Mouse (Mus musculus): Measurements from ENCODE around the gene Hnf4a. TPM values are rescaled to one million over a fixed set of nuclear protein-coding genes. Genes with fewer than 3 reads are reported as not detected.

Hnf4a gene
- polyA plus RNA-seq, 1 experiment = not detected

DNA sequence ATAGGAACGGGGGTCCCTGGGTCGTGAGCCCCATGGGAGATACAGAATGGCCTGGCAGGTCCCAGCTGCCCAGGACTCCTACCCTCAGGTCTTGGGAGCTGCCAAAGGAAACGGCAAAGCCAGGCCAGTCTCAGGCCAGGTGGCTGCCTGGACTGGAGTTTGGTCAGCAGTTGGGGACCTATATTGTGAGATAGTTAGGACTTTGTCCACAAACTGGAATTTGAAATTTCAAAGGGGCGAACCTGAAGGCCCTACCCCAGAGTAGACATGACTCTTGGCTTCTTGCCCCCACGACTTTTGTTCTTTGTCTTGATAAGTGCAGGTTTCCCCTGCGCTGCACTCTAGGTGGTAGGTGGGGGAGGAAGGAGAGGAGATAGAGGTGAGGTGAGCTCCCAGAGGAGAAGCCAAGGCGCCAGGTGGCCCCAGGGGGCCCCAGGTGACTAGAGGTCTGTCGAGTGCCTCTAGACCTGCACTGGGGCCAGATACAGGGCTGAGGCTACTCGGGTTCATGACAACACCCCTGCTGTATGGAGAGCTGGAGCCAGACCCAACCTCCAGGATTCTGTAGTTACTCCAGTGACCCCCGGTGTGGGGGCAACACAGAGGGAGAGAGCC lies 35.1 kb downstream of the Hnf4a start:
- no peak overlapping the region for H3K4me3 ChIP-seq (ENCODE audit: insufficient read depth, low read length)
- TF ChIP-seq CTCF (IDR thresholded peaks at IDR 0.05; ENCODE audit: extremely low read depth, insufficient read depth, low read length) = no peak
- TF ChIP-seq POLR2A (IDR thresholded peaks at IDR 0.05; ENCODE audit: extremely low read depth, insufficient read depth, low read length) = no peak
- no peak overlapping the region for H3K27ac ChIP-seq (ENCODE audit: insufficient read depth, low read length)
- H3K4me1 ChIP-seq (ENCODE audit: control insufficient read depth, insufficient read depth, low read length) = no peaks in the 10 kb centered on the region

DNA sequence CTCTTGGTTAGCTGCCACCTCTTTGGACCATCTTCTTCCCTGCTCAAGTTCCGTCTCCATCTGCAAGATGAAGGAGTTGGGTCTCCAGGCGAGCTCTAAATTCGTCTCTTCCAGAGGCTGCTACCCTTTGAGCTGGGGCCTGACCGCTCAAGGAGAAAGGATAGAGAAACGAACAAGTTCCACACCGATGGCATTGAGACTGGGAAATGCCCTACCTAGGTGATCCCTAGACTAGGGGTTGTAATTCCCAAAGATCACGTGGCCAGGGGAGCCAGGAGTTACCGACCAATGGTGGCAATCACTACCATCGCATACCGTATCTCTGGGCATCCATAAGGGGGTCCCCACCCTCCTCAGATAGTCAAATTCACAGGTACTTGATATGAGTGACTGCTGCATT lies 36.1 kb downstream of the Hnf4a start:
- no peak overlapping the region for H3K27ac ChIP-seq (ENCODE audit: insufficient read depth, low read length)
- H3K4me1 ChIP-seq (ENCODE audit: control insufficient read depth, insufficient read depth, low read length) = no peaks in the 10 kb centered on the region
- no peak for TF ChIP-seq CTCF (IDR thresholded peaks at IDR 0.05; ENCODE audit: extremely low read depth, insufficient read depth, low read length)
- no peak overlapping the region for H3K4me3 ChIP-seq (ENCODE audit: insufficient read depth, low read length)

DNA sequence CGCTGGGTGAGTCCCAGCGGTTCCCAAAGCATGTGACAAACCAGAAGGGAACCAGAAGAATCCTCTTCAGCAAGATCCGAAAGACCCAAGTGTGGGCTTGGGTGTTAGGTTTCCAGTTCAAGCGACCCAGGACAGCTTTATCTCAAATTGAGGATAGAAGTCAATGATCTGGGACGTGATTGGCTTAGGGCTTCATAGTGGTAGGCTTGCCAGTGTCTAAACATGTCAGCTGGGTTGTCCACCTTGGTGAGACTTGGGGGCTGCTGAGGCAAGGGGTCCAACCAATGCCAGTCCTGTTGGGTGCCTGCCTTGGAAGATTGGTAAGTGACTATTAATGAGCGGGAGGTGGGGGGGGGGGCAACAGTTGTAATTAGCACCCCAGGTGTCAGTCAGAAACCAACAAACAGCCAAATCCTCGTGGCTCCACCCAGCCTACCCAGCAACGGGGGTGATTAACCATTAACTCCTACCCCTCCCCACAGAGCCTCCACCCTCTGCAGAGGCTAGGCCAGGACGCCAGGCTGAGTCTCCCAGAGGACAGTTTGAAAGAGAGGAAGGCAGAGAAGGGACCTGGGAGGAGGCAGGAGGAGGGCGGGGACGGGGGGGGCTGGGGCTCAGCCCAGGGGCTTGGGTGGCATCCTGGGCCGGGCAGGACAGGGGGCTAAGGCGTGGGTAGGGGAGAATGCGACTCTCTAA lies 40.2 kb downstream of the Hnf4a start:
- no peaks in the 10 kb centered on the region for H3K4me1 ChIP-seq (ENCODE audit: control insufficient read depth, insufficient read depth, low read length)
- TF ChIP-seq POLR2A (IDR thresholded peaks at IDR 0.05; ENCODE audit: extremely low read depth, insufficient read depth, low read length) (no peak), CTCF (IDR thresholded peaks at IDR 0.05; ENCODE audit: extremely low read depth, insufficient read depth, low read length) (no peak)
- H3K4me3 ChIP-seq (ENCODE audit: insufficient read depth, low read length) = no peak overlapping the region
- H3K27ac ChIP-seq (ENCODE audit: insufficient read depth, low read length) = no peak overlapping the region

DNA sequence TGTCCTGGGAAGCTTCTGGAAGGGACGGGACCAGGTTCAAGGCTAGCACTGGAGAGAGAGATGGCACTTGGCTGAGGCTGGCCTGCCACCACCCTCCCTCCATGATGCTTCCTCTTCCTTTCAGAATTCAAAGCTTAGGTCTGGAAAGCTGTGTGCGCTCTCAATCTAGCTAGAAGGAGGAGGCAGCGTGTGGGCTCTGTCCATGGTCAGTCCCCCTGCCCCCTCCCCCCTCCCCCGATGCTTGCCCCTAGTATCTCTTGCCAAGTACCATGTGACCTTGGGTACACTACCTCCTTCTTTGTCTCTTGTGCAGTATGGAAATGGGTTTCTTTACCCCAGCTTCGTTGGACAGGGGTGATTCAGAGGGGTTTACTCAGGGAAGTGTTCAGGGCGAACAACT lies 42.2 kb downstream of the Hnf4a start:
- Histone ChIP-seq H3K4me1 (ENCODE audit: control insufficient read depth, insufficient read depth, low read length) (no peaks in the 10 kb centered on the region), H3K4me3 (ENCODE audit: insufficient read depth, low read length) (no peak overlapping the region), H3K27ac (ENCODE audit: insufficient read depth, low read length) (no peak overlapping the region)
- TF ChIP-seq CTCF (IDR thresholded peaks at IDR 0.05; ENCODE audit: extremely low read depth, insufficient read depth, low read length) (no peak), POLR2A (IDR thresholded peaks at IDR 0.05; ENCODE audit: extremely low read depth, insufficient read depth, low read length) (no peak)

DNA sequence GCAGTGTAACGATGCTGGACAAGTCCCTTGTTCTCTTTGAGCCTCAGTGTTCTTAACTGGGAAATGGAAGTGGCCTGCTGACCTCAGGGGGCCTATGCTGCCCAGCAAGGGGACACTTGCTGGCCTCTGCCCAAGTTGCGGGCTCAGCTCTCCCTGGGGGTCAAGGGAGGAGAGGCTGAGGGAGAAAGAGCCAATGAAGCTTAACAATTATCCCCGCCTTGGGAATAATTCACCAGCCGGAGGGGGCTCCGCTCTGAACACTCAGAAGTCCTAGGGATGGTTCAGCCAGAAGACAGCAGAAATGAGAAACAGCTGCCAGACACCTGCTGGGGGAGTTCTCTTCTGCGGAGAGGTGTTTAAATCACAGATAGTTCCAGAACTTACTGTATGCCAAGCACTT lies 43.2 kb downstream of the Hnf4a start:
- no peaks in the 10 kb centered on the region for H3K4me1 ChIP-seq (ENCODE audit: control insufficient read depth, insufficient read depth, low read length)
- TF ChIP-seq CTCF (IDR thresholded peaks at IDR 0.05; ENCODE audit: extremely low read depth, insufficient read depth, low read length) = no peak
- TF ChIP-seq POLR2A (IDR thresholded peaks at IDR 0.05; ENCODE audit: extremely low read depth, insufficient read depth, low read length) = no peak
- H3K27ac ChIP-seq (ENCODE audit: insufficient read depth, low read length) = no peak overlapping the region
- no peak overlapping the region for H3K4me3 ChIP-seq (ENCODE audit: insufficient read depth, low read length)

DNA sequence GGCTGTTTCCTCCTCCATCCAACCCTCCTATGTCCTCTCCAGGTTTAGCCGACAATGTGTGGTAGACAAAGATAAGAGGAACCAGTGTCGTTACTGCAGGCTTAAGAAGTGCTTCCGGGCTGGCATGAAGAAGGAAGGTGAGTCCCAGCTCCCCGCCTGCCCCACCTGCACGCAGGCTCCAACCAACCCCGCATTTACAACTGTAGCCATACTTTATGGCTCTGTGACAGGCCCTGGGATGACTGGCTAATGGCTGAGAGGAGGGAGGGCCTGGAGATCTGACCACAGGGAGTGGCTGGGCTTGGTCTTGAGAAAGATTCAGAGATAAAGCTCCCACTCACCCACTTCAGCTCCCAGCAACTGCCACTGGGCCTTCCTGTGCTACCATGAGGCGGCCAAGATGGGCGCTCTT lies 45.9 kb downstream of the Hnf4a start:
- Histone ChIP-seq H3K4me1 (ENCODE audit: control insufficient read depth, insufficient read depth, low read length) (no peaks in the 10 kb centered on the region), H3K27ac (ENCODE audit: insufficient read depth, low read length) (no peak overlapping the region), H3K4me3 (ENCODE audit: insufficient read depth, low read length) (no peak overlapping the region)
- TF ChIP-seq POLR2A (IDR thresholded peaks at IDR 0.05; ENCODE audit: extremely low read depth, insufficient read depth, low read length) (no peak), CTCF (IDR thresholded peaks at IDR 0.05; ENCODE audit: extremely low read depth, insufficient read depth, low read length) (no peak)

DNA sequence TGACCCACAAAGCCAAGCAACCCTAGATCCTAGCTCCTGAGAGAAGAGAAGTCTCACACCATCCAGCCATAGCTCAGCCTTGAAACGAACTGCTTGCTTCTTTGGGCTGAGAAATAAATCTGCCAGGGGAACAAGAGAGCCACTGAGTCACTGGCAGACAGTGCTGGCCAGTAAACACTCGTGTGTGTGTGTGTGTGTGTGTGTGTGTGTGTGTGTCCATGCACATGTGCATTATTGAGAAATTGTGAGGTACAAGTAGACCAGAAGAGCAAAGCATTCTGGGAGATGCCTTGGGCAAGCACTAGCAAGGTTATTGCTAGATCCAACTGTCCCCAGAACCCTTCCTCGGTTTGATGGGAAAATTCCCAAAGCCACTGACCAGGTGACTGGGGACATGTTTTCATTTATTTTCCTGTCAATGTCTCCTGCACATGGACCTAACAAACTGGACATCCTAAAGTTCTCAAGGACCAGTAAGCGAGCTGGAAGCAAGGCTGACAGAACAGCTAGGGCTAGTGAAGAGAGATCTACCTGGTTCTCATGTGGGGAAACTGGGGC lies 47.9 kb downstream of the Hnf4a start:
- TF ChIP-seq CTCF (IDR thresholded peaks at IDR 0.05; ENCODE audit: extremely low read depth, insufficient read depth, low read length) (no peak), POLR2A (IDR thresholded peaks at IDR 0.05; ENCODE audit: extremely low read depth, insufficient read depth, low read length) (no peak)
- H3K4me1 ChIP-seq (ENCODE audit: control insufficient read depth, insufficient read depth, low read length) = no peaks in the 10 kb centered on the region
- no peak overlapping the region for H3K4me3 ChIP-seq (ENCODE audit: insufficient read depth, low read length)
- H3K27ac ChIP-seq (ENCODE audit: insufficient read depth, low read length) = no peak overlapping the region

DNA sequence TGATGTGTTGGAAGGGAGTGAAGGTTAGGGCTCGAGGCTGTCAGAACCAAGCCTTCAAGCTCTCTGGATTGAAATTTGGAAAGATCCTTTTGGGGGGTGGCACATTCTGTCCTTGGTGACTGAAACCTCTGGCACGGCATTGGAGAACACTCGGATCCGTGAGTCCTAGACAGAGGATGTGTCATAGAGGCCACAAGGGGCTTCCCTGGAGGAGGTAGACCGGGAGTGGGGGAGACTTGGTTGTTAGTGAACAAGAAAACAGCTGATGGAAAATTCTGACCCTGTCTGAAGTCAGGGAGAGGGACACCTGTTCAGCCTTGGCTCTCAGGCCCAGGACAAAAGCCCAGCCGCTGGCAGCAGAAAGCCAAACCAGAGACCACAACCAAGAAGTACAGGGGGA lies 48.4 kb downstream of the Hnf4a start:
- Histone ChIP-seq H3K4me3 (ENCODE audit: insufficient read depth, low read length) (no peak overlapping the region), H3K27ac (ENCODE audit: insufficient read depth, low read length) (no peak overlapping the region), H3K4me1 (ENCODE audit: control insufficient read depth, insufficient read depth, low read length) (no peaks in the 10 kb centered on the region)
- no peak for TF ChIP-seq POLR2A (IDR thresholded peaks at IDR 0.05; ENCODE audit: extremely low read depth, insufficient read depth, low read length)
- no peak for TF ChIP-seq CTCF (IDR thresholded peaks at IDR 0.05; ENCODE audit: extremely low read depth, insufficient read depth, low read length)

DNA sequence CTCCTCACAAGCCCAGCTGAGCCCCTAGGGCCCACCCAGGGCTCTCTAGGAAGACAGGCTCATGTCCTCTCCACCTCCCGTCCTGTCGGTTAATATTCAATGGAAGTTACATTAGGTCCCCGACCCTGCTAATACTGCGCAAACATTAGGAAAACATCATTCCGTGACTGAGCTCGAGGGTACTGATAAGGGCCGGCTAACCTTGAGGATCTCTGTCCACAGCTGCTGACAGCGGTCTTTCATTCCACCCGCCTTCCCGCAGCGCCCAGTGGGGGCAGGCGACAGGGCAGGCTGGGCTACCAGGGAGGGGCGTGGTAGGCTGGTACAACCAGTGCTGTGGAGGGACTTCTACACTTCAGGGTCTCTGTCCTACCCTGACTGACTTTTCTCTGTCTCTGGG lies 48.8 kb downstream of the Hnf4a start:
- TF ChIP-seq POLR2A (IDR thresholded peaks at IDR 0.05; ENCODE audit: extremely low read depth, insufficient read depth, low read length) (no peak), CTCF (IDR thresholded peaks at IDR 0.05; ENCODE audit: extremely low read depth, insufficient read depth, low read length) (no peak)
- H3K4me3 ChIP-seq (ENCODE audit: insufficient read depth, low read length) = no peak overlapping the region
- no peaks in the 10 kb centered on the region for H3K4me1 ChIP-seq (ENCODE audit: control insufficient read depth, insufficient read depth, low read length)
- H3K27ac ChIP-seq (ENCODE audit: insufficient read depth, low read length) = no peak overlapping the region

DNA sequence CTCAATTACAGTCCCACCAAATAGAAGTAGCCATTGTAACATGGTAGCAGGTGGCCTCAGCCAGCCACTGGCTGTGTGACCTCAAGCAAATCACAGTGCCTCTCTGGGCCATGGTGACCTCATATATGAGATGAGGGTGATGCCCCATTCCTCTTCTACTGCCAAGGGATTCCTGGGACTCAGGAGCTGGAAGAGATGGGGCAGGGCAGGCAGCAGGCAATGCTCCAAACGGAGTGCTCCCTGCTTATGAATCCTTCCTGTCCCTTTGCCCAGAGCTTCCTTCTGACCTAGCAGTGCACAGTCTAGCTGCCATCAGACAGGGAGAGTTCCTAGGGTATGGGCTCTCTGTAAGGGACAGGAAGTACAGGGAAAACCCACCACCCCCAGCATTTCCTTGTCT lies 51.9 kb downstream of the Hnf4a start:
- no peak for TF ChIP-seq POLR2A (IDR thresholded peaks at IDR 0.05; ENCODE audit: extremely low read depth, insufficient read depth, low read length)
- no peak for TF ChIP-seq CTCF (IDR thresholded peaks at IDR 0.05; ENCODE audit: extremely low read depth, insufficient read depth, low read length)
- no peak overlapping the region for H3K4me3 ChIP-seq (ENCODE audit: insufficient read depth, low read length)
- H3K4me1 ChIP-seq (ENCODE audit: control insufficient read depth, insufficient read depth, low read length) = no peaks in the 10 kb centered on the region
- no peak overlapping the region for H3K27ac ChIP-seq (ENCODE audit: insufficient read depth, low read length)

Measured in cortical plate, adult 2 months (tissue).